Mouse (Mus musculus): ENCODE measurements around the gene Abca13.

Gene Abca13

GRCm38 (mm10) chr11:9533189-9533588 is 341.4 kb downstream of the Abca13 start:
- DNase-seq (ENCODE audit: low spot score), result no peak

DNA sequence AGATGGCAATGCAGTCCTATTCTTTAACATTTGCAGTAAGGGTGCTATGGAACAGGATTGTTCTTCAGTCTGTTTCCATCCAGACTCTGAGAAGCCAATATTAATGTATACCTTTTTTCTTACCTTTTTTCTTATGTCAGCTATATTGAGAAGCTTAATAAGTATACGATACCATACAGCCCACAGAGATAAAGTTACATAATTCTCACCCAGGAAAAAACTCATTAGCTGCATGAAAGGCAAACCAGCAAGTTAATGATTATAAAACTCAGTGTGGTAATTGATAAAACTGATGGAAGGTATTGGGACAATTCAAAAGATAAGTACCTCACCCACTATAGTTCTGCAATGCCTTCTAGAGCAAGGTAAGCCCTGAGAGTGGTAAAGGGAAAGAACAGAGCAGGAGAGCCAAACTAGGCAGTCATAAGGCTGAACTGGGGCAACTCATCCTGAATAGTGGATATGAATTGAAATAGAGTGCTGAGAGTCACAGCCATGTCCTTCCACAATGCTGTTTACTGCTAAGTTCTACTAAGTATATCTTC is 342.0 kb downstream of the Abca13 start:
- DNase-seq (ENCODE audit: low spot score), result no peak

DNA sequence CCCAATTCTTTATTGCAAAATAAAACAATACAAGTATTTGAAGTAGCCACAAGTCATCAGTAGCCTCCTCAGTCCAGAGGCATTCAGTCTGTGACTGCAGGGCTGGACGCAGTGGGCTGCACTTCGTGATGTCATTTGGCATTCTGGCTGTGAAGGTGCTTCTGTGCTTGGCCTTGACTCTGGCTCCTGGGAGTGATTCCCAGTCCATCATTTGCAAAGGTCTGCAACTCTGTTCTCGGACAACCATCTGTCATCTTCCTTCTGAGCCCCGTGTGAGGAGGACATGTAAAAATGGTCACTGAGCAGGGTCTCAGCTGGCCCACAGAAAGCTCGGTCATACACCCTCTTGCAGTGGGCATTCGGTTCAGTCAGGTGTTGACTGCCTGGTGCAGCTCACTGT is 345.1 kb downstream of the Abca13 start:
- DNase-seq (ENCODE audit: low spot score), result no peak

- DNase-seq (ENCODE audit: low spot score), result no peak
Observed at GRCm38 (mm10) chr11:9538328-9538727, 346.6 kb downstream of the Abca13 start.

DNA sequence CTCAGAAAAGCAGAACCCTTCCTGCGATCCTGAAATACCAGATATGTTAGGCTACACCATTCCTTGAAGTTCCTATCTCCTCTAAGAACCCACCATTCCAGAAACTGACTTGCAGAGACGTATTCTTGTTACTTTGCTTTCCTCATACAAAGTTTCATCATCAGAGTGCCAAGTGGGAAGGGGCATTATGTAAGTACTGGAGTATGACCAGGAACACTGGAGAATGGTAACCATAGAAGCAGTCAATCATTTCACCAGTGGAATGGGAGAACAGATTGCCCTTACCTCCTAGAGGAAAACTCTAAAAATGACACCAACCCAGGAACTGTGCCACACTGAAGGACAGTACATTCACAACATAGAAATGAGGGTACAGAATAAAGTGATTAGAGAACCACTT is 368.3 kb downstream of the Abca13 start:
- no peak for DNase-seq (ENCODE audit: low spot score)

DNA sequence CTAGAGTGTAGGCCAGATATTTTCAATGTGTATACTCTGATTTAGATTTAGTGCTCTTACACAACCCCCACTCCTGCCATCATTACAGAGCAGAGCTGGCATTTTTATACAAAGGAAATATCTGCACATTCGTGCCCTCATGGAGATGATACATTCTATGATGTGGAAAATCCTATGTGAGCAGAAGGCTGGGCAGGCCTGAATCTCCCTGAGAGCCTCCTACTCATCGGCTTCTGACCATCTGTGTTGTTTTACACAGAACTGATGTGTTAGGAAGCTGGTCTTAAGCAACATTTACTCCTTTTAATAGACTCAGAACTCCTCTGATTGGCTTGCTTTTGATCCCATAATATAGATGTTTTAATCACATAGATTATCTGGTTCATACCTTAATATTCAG is 376.6 kb downstream of the Abca13 start:
- no peak for DNase-seq (ENCODE audit: low spot score)

- DNase-seq (ENCODE audit: low spot score), result no peak
Observed at GRCm38 (mm10) chr11:9570319-9570718, 378.6 kb downstream of the Abca13 start.

GRCm38 (mm10) chr11:9574894-9575293 is 383.2 kb downstream of the Abca13 start:
- DNase-seq (ENCODE audit: low spot score), result no peak

GRCm38 (mm10) chr11:9591757-9592316 is 400.1 kb downstream of the Abca13 start:
- no peak for DNase-seq (ENCODE audit: low spot score)

- no peak for DNase-seq (ENCODE audit: low spot score)
Observed at GRCm38 (mm10) chr11:9597299-9597698, 405.6 kb downstream of the Abca13 start.

GRCm38 (mm10) chr11:9601096-9601495 is 409.4 kb downstream of the Abca13 start:
- DNase-seq (ENCODE audit: low spot score), result no peak

DNA sequence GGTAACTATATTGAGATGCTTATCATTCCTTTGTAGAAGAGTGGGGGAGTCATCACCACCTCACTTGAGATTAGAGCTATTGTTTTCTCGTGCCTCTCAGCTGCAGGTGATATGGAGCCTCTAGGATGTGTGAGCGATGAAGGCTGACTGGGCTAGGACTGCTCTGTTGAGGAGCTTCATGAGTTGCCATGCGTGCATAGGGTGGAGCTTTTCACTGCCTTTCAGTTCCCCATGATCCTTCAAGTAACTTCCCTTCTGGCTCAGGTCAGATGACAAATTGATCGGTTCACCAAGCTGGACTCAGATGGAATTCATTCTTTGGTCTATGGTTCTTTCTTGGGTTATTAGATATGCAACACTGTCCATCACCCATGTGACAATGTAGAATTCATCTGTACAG is 410.4 kb downstream of the Abca13 start:
- no peak for DNase-seq (ENCODE audit: low spot score)

GRCm38 (mm10) chr11:9608249-9608648 is 416.5 kb downstream of the Abca13 start:
- no peak for DNase-seq (ENCODE audit: low spot score)

DNA sequence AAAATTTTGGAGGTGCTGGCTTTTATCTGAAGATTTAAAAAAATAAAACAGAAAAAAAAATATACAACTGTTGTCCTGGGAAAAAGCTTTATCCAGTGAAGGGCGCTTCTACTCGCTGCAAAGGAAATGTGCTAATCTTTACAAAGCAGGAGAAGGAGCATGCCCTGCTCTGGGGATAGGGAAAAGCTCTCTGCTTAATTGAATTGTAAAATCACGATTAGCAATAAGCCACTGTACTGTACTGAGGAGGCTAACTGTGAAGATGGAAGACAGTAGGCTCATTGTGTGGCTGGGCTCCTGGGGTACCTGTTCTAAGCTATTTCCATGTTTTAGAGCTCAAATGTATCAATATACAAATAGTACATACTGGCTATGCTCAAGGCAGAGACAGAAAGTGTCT is 417.3 kb downstream of the Abca13 start:
- no peak for DNase-seq (ENCODE audit: low spot score)

DNA sequence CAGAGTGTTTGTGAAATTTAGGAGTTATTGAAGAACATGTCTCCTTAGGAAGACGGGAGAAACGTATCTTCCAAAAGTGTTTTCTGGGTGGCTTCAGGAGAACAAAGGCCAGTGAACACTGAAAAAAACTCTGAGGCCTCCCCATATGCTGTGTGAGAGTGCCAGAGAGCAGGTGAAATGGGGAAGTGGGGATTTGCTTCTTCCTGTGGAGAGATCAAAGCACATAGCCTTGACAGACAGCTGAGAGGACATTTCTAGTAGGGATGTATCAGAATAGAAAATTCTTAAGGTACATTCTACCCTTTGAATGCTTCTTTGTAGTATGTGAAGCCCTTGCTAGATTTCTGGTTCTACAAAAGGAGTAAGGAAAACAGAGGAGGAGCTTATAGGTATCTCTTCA is 424.4 kb downstream of the Abca13 start:
- no peak for DNase-seq (ENCODE audit: low spot score)

DNA sequence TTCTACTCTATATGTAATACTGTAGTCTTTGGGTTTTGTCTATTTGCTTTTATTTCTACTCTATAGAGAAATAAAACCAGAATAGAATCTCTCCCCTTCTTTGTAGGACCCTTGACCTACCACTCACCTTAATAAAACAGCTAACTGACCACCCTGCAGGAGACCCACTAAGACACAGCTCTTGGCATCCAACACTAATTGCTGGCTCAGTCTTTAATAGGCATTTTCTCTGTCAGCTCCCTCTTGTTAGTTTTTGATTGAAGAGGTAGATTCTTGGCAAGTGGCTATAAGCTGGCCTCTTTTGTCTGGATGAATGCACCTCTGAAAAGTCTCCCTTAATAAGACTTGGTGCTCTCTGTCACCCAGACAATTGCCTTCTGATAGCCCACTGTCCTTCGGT is 424.9 kb downstream of the Abca13 start:
- DNase-seq (ENCODE audit: low spot score), result no peak

DNA sequence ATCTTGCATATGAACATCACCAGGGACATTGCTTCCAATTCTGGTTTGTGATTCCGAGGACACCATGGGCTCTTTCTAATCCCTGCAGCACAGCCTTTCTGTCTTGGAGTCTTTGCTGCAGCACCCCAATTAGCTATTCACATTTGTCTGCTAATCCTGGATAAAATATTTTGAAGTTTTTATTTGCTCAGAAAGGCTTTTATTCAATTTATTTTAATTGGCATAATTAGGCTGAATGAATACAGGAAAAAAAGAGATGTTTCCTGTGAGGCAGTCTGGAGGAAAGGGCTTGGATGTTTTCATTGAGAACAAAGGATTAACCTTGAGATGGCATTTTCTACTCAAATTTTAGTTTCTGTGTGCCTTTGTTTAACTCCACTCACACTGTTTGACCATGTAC is 428.2 kb downstream of the Abca13 start:
- DNase-seq (ENCODE audit: low spot score), result no peak

DNA sequence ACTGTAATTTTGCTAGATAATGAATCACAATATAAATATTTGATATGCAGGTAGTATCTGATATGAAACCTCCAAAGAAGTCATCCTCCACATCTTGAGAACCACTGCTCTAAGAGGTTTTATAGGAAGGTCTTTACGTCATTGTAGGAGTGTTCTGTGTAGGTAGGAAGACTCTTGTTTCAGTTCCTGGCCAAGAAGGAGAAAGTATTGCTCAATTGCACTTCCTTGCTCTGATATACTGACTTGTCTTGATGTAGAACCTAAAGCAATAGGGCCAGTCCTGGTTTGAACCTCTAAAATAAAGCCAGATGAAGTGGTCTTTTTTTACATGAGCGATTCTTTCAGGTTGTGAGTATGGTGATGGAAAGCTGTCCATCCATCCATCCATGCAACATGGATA is 431.1 kb downstream of the Abca13 start:
- no peak for DNase-seq (ENCODE audit: low spot score)

GRCm38 (mm10) chr11:9624753-9625152 is 433.0 kb downstream of the Abca13 start:
- DNase-seq (ENCODE audit: low spot score), result no peak

DNA sequence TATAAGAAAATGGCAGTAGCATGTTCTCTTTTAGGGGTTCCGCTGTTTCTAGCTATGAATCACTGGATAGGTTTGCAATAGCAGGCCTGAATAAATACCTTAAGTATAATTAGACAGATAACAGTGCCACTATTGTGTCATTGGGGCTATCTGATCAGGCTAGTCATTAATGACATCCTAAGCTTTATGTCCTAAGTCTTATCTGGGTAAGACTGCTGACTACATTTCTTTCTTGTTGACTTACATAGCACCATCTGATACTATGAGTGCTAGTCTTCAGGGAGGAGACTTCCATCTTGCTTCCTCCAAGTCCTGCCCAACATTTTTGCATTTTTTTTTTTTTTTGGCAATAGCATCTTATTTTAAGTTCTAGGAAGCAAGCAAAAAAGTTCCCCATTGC is 434.1 kb downstream of the Abca13 start:
- no peak for DNase-seq (ENCODE audit: low spot score)

DNA sequence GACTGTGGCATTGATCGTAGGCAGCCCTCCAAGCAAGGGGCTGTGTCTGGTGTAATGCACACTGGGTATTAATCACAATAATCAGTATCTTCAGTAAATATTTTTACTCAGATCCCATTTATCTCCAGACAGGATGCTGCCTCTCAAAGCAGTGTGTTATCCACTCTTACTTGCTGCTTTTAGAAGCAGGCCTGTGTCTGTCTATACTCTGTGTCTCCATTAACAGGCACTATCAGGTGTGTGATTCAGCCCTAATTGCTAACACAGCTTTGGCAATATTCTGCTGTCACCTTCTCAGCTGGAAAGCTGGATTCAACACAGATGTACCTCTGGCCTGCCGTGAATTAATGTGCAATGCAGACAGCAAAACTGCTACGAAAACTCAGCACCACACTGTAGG is 455.5 kb downstream of the Abca13 start:
- DNase-seq (ENCODE audit: low spot score), result no peak

DNA sequence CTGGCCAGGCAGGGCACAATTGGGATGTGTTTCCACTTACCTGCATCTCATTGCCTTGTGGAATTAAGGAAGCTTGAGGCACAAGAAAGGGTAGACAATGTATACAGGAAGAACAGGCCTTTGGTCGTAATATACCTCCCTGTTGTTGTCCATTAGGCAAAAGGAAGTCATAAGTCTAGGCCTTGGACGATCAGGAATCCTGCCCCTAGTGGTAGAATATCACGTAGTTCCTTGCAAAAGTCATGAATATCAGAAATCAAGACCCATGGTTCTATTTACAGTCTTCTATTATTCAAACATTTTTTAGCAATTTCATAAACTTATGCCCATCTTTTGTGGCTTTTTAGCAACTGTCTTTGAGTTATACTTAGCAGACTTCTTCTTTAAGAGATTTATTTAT is 456.2 kb downstream of the Abca13 start:
- DNase-seq (ENCODE audit: low spot score), result peak; percentile 0

GRCm38 (mm10) chr11:9666648-9667255 is 475.0 kb downstream of the Abca13 start:
- no peak for DNase-seq (ENCODE audit: low spot score)

GRCm38 (mm10) chr11:9669430-9669829 is 477.7 kb downstream of the Abca13 start:
- no peak for DNase-seq (ENCODE audit: low spot score)
